Mouse (Mus musculus) ovary, postnatal 36 days (tissue): ENCODE measurements around the gene Chrnb4.

Source experiments
- DNase-seq: peaks from one replicate; pipeline ENCODE4 v3.0.0; 2022; ENCODE audit warnings: low spot score, mixed read lengths

The Chrnb4 gene

DNA sequence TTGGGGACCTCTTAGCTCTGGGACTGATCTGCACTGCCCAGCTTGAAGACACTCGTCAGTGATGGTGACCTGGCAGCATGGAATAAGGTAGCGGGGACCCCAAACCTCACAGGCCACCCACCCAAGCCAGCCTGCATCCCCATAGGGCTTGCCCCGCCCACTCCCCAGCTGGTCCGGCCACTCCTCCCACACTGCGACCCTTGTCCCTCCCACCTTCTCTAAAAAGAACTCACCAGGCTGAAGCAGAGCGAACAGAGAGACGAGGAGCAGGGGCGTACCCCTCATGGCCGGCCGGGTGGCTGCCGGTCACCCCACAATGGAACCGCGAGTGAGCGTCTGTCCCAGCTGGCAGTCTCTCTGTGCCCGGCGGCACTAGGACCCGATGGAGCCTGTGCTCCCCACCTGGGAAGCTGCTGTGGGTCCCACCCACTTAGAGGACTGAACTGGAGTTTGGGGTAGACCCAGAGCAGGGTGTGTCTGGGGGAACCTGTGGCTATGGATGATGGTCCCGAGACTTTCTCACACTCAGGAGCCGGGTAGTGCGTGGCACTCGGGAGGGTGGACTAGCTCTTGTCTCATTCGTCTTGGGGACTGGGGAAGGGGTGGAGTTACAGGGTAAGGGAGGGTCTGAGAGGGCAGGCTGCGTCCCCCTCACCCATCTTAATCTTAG lies at the start of gene Chrnb4:
Gene Chrnb4, minus strand, starts transcription at position 569 of the 670 bp plus-strand sequence.
- peak; percentile 13 for DNase-seq

DNA sequence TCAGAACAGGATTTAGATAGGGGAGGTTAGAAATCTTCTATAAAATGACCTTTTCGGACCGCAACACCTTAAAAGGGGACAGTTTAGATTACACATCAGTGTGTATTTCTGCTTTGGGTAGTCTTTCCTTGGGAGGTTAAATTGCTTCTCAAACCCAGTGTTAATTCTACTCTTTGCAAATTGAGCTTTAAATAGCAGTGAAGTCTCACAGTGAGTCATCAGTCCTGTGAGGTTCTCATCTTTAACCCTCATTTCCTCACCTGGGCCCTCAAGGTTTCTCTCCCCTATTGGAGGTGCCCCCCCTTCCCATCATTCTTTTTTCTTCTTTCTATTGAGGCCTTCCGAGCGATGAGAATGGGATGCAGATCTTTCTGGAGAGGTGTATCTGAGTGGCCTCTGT lies 48.3 kb upstream of the Chrnb4 start:
- DNase-seq, result no peak

DNA sequence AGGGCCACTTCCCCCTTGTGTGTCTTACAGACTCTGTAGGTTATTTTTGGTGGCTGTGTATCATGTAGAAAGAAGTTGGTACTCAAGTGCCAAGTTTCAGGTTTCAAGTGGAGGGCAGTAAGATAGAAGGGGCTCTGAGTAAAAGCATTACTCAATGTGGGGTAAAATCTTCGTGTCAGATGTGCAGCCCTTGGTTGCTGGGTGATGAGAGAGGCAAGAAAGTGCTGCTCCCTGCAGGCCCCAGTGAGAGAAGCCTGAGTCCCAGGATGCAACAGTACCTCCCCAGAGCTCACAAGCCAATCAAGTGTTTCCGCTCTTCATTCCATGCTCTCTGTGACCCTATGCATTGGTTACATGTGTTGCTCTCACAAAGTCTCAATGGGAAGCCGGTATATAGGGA lies 47.5 kb upstream of the Chrnb4 start:
- DNase-seq, result no peak

DNA sequence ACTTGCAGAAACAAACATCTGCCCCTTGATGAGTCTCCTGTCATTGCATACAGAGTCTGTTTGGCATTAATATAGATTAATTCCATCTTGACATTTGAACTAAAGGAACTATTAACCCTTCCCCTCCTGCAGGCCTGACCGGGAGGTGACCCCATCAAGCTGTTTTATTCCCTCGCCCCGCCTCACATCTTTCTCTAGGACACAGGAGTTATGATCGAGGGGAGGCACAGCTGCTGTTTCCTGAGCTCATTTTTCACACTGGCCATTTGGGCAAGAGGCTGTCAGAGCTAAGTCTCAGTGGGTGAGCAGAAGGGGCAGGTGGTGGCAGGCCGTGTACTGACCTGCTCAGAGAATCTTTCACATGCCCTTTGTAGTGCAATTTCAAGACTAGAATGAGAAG lies 41.6 kb upstream of the Chrnb4 start:
- no peak for DNase-seq

DNA sequence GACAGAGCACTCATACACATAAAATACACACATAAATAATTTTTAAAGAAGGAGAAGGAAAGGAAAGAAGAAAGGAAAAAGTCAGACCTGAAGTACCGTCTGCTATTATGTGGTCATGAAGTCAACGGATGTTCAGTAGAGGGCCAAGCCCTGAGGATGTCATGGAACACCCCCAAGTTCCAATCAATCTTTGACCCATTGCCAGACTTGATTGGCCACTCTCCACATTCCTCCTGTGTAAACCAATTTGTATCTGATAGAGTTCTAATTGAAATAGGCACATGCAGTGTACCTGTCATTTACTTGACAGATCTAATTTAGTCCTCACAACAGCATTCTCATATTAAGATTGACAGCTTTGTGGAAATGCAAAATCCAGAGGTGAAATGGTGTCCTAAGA lies 40.6 kb upstream of the Chrnb4 start:
- no peak for DNase-seq

DNA sequence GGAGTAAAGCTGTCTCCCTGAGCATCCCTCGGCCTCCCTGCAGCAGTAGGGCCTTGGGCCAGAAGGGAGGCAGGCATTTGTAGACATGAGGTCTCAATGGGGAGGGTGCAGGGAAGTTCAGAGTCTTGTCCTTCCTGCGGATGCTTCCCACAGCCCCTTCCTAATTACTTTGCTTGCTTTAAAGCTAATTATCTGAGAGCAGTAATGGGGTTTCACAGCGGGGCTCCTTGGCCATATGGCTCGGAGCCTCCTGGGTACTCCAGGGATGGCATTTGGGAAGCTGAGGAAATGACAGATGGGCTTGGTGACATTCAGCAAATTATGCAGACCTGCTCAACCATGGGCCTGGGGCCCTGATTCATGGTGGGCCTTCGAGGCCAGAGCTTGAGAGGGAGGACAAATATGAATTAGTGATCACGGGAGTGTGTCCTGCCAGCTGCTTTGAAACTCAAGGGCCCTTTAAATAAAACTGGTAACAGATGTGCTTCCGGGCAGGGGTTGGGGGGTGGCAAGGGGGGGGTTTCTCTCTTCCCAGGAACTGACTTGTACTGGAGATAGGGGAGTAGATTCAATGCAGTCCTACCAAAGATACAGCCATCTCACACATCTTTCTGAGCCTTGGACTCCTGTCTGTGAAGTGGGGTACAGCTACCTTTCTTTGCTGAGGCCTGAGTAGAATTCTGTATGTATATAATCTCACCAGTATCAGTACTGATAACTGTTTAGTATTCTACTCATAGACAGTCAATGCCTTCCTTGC lies 34.8 kb upstream of the Chrnb4 start:
- no peak for DNase-seq

DNA sequence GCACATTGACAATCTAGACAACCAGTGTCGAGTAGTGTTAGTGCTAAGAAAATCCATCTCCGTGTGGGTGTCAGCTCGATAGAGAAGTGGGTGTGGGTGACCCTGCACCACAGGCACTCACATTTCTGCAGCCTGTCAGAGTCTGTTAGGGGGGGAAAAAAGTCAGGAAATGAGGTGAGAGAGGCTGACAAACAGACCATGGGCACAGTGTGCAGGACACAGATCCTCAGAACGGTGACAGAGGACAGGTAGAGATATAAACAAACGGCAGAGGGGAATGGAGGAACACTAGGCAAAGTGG lies 19.3 kb upstream of the Chrnb4 start:
- no peak for DNase-seq

DNA sequence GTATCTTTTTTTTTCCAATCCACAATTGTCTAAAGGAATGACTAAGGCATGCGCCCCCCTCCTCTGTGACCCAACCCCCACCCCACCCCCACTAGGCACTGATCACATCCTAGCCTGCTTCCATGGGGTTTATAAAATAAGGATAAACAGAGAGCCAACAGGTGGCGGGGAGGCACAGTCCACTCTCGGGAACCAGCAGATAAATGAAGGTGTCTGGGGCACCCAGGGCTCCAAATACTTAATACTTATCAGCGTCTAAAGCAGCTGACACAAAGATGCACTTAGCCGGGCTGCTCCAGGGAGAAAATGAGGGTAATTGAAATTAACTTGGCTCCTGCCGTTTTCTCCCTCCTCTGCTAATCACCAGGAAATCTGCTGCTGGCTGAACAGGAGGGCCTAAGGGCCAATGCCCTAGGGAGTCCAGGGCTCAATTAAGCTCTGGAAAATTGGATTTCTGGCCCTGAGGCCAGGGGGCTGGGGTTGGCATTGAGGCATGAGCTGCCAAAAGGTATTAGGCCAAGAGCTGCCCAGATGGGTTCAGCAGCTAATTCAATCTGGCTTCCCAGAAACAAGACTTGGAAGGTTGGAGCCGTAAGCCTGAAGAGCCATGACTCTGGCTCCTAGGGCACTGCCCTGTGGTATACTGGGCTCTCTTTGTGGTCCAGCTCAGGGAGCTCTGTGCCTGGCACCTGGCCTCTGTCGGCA lies 18.8 kb upstream of the Chrnb4 start:
- DNase-seq, result no peak

DNA sequence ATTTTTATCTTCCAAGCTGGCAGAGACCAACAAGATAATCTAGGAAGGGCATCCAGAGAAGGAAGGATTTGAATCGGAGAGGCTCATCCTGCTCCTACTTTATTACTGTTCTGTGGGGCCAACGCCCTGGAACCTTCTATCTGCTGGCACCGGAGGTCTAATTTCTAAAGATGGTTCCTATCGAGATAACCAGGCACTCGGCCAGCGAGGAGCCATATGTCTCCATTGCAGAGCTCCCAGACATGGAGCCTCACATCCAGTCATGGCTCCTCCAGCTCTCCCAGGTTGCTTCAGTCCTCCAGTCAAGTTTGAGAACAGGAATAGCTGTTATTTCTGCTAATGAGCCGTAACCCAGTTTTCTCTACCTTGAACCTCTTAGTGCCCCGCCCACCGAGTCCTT lies 16.7 kb upstream of the Chrnb4 start:
- no peak for DNase-seq

DNA sequence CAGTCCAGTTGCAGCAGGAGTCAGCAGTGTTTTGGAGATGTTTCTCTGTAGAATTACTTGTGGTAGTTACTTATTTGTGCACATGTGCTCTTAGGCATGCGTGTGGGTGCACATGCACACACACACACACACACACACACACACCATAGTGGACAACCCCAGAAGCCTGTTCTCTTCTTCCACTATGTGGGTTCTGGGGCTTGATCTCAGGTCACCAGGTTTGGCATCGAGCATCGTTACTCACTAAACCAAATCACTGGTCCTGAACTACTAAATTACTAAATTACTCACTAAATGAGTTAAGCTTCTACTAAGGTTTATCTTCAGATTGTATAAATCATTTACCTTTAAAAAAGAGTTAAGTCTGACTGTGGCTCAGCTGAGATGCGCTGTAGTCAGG lies 9.5 kb upstream of the Chrnb4 start:
- DNase-seq, result no peak

DNA sequence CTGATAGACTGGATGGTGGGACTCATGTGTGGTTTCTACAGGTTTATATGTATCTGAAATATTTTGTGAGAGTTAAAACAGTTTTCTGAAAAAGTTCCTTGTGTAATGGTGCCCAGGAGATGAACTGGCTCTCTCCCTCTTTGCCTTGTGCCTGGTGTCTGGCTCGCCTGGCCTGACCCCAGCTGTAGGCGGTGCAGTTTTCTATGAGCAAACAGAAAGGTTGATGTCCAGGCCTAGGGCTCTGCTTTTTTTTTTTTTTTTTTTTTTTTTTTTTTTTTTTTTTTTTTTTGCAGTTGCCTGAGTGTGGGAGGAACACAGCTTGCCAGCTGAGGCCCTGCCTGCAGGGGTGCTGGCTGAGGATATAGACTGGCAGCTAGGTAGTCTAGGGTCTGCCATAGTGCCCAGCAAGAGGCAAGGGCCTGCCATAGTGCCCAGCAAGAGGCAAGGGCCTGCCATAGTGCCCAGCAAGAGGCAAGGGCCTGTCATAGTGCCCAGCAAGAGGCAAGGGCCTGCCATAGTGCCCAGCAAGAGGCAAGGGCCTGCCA lies 6.9 kb upstream of the Chrnb4 start:
- DNase-seq, result no peak

DNA sequence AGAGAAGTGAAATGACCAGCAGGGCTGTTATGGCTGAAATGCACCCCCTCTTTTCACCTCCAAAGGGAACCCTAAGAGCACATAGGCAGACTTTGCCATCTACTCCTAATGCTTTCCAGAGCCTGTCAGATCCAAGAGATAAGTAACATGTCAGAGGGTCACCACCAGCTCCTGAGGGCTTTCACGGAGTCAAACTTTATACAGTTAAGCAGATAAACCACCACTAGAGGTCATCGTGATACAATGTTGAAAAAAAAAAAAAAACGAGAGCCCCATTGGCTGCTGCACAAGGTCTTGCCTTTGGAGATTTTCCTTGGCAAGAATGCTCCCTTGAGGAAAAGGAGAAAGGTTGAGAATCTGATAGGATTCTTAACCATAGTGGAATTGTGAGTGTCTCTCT lies 1.8 kb downstream of the Chrnb4 start:
- no peak for DNase-seq

DNA sequence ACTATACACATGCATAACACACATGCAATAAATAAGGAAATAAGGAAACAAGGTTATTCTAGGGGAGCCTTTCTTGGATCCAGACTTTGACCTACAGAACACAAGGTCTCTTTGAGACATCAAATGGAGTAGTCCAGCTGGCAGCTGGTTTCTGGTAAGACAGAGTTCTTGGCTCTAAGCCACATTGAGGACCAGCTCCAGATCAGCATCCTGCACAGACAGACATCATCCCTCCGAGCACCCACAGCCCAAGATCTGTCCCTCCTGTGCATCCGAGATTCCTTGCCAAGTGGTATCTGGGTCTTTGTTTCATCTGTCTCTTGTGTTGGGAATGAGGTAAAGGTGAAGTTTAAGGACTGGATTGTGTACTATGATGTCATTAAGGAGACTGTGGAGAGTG lies 3.6 kb downstream of the Chrnb4 start:
- no peak for DNase-seq

DNA sequence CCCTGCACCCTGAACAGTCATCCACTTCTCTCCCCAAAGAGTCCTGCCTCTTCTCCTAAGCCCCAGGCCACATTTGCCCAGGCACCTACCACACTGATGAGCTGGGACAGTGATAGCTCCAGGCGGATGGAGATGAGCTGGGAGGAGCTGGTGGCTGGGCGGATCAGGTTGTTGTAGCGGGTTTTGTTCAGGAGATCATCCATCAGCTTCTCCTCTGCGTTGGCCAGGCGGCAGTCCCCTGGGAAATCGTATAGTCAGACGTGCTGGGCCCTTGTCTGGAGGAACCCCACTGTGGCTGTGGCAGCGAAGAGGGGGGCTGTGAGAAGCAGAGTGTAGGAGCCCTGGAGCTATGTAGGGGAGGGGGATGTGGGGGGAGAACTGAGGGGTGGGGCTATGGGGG lies 4.9 kb downstream of the Chrnb4 start:
- DNase-seq, result no peak

DNA sequence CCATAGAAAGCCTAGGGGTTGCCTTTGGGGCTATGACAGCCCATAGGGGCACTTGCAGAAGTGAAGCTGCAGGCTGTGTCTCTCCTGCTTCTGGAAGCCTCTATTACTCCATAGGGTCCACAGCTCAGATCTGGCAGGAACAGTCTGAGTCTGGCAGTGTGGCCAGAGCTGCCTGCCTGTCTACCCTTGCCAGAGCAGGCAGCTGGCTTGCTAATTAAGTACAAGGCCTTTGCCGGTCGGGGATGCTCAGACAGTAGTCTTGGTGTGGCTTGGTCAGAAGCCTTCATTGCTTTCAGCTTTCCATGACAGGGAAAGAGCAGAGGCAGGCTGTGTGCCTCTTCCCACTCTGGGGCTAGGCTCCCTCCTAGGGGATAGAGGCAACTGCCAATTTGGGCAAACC lies 7.2 kb downstream of the Chrnb4 start:
- no peak for DNase-seq

DNA sequence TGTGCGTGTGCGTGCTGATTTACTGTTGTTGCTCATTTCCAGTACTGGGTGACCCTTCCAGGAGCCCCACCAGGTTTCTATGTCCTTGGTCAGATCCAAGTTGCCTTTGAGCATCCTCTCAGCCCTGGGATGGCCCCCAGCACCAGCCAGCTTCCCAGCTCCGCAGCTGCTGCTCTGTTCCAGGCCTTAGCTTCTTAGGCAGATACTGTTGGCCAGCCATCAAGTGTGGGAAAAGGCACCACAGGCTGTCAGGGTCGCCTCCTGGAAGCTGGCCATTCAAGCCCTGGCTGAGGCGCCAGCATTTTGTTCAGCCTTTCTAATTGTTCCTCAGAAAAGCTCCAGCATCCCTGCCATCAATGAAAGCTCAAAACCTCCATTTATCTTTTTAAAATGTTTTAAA lies 8.6 kb downstream of the Chrnb4 start:
- no peak for DNase-seq

DNA sequence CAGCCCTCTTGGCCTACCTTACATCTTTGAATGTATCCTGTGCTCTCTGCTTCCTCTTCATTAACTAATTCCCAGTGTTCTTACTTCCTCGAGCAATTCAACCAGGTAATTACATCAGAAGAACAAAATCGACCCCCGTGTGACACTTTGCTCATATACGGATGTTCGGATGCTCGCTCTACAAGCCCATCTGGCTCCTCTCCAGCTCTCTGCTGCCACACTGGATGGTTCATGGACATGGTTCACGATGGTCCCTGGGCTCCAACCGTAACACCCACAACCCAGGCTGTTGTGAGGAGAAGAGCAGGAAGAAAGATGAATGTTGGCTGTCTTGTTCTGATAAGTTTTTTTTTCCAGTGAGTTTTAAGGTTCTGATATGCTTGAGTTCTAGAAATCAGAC lies 9.6 kb downstream of the Chrnb4 start:
- no peak for DNase-seq

DNA sequence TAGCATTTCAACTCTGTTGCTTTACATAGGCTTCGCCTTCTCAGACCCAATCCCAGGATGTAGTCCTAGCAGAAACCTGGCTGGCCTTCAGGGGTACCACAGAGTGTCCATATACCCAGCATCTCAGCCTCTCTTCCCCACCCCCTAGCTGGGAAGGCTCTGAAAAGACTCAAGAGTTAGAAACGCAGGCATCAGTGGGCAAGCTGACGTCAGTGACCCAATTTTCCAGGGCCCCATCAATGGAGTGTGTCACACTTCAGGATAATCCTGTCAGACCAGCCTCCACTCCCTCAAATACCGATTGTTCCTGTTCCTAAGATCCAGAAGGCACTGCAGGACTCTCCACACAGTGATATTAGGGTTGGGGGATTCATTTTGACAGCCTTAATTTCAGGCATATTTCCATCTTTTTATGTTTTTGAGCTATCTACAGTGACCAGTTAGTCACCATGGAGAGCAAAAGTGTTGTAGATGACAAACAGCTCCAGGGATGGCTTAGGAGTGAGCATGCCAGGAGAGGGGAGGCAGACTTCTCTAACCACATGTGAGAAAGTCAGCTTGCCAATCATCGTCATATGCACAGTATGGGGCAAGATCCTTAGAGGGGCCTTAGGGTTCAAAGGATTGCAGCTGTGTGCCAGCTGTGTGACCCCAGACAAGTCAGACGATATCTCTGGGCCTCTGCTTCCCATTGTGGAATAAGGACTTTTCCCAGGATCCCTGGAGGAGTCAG lies 17.0 kb downstream of the Chrnb4 start:
- DNase-seq, result no peak

DNA sequence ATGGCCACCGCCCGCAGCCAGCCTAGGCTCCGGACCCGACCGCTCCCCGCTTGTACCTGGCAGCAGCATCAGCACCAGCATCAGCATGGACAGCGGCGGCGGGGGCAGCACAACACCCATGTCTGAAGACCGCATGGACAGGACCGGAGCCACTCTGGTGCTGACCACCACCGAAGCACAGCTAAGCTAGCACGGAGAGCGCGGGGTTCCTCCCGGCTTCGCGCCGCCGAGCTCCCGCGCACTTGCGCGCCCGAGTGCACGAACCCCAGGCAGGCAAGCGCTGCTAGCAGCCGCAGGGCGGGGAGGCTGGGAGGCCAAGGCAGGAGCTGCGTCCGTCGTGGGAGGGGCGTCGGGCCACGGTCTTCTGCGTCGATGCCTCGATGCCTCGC lies 22.3 kb downstream of the Chrnb4 start, which contains the start of gene Chrna3:
Gene Chrna3, minus strand, starts transcription at position 288 of the 389 bp plus-strand sequence.
- peak; percentile 29 for DNase-seq

DNA sequence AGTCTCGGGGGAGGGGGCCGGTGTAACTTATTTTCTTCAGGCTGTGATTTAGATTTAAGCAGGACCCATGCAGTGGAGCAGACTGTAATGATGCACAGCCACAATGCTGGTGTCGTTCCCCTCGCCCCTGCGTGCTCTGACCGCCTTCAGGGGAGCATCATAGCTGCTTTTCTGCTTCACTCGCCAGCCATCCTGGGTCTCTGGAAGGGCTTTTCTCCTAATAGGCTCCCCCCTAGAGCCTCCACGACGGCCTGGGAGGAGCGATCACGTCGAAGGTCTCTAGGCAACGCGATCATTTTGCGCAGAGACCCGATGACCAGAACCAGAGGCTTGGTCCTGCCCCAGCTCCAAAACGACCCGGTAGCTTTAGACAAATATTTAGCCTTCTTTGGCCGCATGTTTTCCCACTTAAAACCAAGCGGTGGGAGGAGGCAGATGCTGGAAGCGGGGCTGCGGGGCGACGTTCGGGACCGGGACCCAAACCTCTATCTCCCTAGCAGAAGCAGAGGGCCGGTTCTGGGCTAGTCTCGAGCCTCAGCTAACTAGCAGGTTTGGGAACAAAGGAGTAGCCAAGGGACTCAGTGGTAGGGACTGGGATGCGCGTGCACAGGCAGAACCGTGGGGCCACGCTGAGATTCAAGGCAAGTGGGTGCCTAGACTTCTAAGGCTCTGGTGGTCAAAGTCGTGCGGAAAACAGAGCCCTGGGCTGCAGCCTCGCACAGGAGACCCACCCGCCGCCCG lies 22.9 kb downstream of the Chrnb4 start:
- no peak for DNase-seq

DNA sequence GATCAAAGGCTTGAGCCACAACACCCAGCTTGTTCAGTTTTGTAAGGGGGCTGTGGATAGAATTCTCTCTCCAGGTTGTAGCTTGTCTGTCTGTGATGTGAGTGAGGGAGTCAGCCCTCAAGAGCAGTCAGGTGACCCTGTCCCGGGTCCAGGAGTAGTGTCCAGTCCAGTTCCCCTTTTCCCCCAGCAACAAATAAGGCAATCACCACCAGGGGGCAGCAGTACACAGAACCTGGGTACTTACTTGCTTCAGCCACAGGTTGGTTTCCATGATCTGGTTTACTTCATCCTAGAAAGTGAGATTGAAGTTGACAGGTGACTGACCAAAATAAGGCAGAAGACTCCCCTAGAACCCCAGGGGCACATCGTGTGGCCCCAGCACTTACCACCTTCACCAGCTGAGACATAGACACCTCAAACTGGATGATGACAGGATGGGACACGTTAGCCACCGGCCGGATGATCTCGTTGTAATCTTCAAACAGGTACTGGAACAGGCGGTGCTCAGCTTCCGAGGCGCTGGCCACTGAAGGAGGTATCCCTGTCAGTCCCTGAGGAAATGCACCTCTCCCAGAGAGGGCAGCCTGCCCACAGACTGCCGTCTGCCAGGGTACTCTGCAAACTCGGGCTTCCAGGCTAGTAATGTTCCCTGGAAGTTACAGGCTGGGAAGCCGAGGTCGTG lies 24.5 kb downstream of the Chrnb4 start:
- DNase-seq, result peak; percentile 67
